ENCODE assay signal across 19 mouse cellular contexts in genomic region chr7:132756325-132756724, GRCm38 (mm10). TPM values are rescaled to one million over a fixed set of nuclear protein-coding genes. Genes with fewer than 3 reads are reported as not detected.
A peak's percentile ranks its signal among the peaks of the same experiment; 100 is the strongest.
DNase-seq lines count a peak whose midpoint lies in the region; ATAC-seq and TF ChIP-seq lines count a peak whose summit lies in the region.
"Had no signal": no experiment of that assay in that cellular context is flagged by ENCODE, and none has a peak within 500 bp of the region (broad histone marks: within the 10 kb centered on the region; RNA-seq: fewer than 3 reads in every experiment).

No protein-coding gene starts in this region.

- TF ChIP-seq EP300 in stomach, postnatal 0 days (optimal IDR thresholded peaks at IDR 0.05): no peak

- H3K36me3 ChIP-seq in intestine, embryonic 14.5 days (ENCODE audit: control insufficient read depth, insufficient read depth, low read length): peaks cover 35% of the 10 kb centered on the region
- peaks cover 48% of the 10 kb centered on the region for H3K36me3 ChIP-seq in intestine, postnatal 0 days (ENCODE audit: control insufficient read depth, insufficient read depth)
- H3K36me3 ChIP-seq in stomach, postnatal 0 days (ENCODE audit: control insufficient read depth, insufficient read depth, low read length): peaks cover 9% of the 10 kb centered on the region

- H3K4me3 ChIP-seq in gastrocnemius, adult 2 months: no peak overlapping the region
- H3K4me3 ChIP-seq in intestine, embryonic 14.5 days (ENCODE audit: low read depth, low read length): no peak overlapping the region
- no peak overlapping the region for H3K4me3 ChIP-seq in intestine, postnatal 0 days (ENCODE audit: low read depth, low read length)
- no peak overlapping the region for H3K4me3 ChIP-seq in stomach, postnatal 0 days (ENCODE audit: low read depth, low read length)
- H3K4me3 ChIP-seq: embryonic facial prominence, embryonic 12.5 days; forebrain, embryonic 13.5 days; heart, embryonic 13.5 days; hindbrain, embryonic 12.5 days had no signal

- H3K4me2 ChIP-seq in intestine, embryonic 14.5 days (ENCODE audit: low read length): no peak overlapping the region
- H3K4me2 ChIP-seq in intestine, postnatal 0 days (replicated peaks; ENCODE audit: low read depth): no peak overlapping the region
- no peak overlapping the region for H3K4me2 ChIP-seq in stomach, postnatal 0 days (replicated peaks; ENCODE audit: low read depth)
- H3K4me2 ChIP-seq: embryonic facial prominence, embryonic 12.5 days; forebrain, embryonic 13.5 days; heart, embryonic 13.5 days; hindbrain, embryonic 12.5 days had no signal

- intact Hi-C loops in gastrocnemius, adult 2 months (cut with DNase I): no loop called here

- no peak for TF ChIP-seq CTCF in gastrocnemius, adult 2 months (IDR thresholded peaks at IDR 0.05)
- no peak for TF ChIP-seq CTCF in intestine, postnatal 0 days (IDR thresholded peaks at IDR 0.05; ENCODE audit: low read depth)
- no peak for TF ChIP-seq CTCF in stomach, postnatal 0 days (IDR thresholded peaks at IDR 0.05; ENCODE audit: low read depth)

- no peak overlapping the region for H3K9ac ChIP-seq in intestine, embryonic 14.5 days (ENCODE audit: low read length)
- H3K9ac ChIP-seq in intestine, postnatal 0 days (ENCODE audit: low read depth, low read length): peak overlapping the region; percentile 18; the same call in 1 of the 2 replicates
- no peak overlapping the region for H3K9ac ChIP-seq in stomach, postnatal 0 days (ENCODE audit: low read length)
- H3K9ac ChIP-seq: embryonic facial prominence, embryonic 12.5 days; forebrain, embryonic 13.5 days; forebrain, postnatal 0 days; heart, embryonic 13.5 days; hindbrain, embryonic 12.5 days had no signal

- no peaks in the 10 kb centered on the region for H3K27me3 ChIP-seq in intestine, embryonic 14.5 days (replicated peaks; ENCODE audit: control insufficient read depth, insufficient read depth, low read length)
- H3K27me3 ChIP-seq in intestine, postnatal 0 days (replicated peaks; ENCODE audit: control insufficient read depth, insufficient read depth, low read length): no peaks in the 10 kb centered on the region
- H3K27me3 ChIP-seq in stomach, postnatal 0 days (ENCODE audit: control insufficient read depth, insufficient read depth, low read length): no peaks in the 10 kb centered on the region
- H3K27me3 ChIP-seq: embryonic facial prominence, embryonic 12.5 days; forebrain, embryonic 13.5 days; heart, embryonic 13.5 days; hindbrain, embryonic 12.5 days had no signal

- ATAC-seq in intestine, embryonic 14.5 days (replicated peaks; ENCODE audit: low FRiP score, low TSS enrichment, low read depth): peak; percentile 73
- ATAC-seq in intestine, postnatal 0 days: peak; percentile 96
- ATAC-seq in stomach, postnatal 0 days (ENCODE audit: low FRiP score, low TSS enrichment): peak; percentile 45; the same call in 1 of the 2 replicates
- no peak for ATAC-seq in activated CD4-positive, CD25-positive, alpha-beta regulatory T cell, adult 4 months
- ATAC-seq: forebrain, embryonic 13.5 days; forebrain, postnatal 0 days had no signal

- 87% methylated on average over 5 of the region's 5 CpGs for WGBS in intestine, embryonic 14.5 days
- WGBS in intestine, postnatal 0 days: 50% methylated on average over 5 of the region's 5 CpGs
- WGBS in stomach, postnatal 0 days: 82% methylated on average over 5 of the region's 5 CpGs

- peaks cover 10% of the 10 kb centered on the region; the same call in 1 of the 2 replicates for H3K4me1 ChIP-seq in intestine, embryonic 14.5 days (replicated peaks; ENCODE audit: control insufficient read depth, insufficient read depth, low read length)
- peaks cover 22% of the 10 kb centered on the region for H3K4me1 ChIP-seq in intestine, postnatal 0 days (replicated peaks; ENCODE audit: control insufficient read depth, insufficient read depth, low read length)
- 0 out of 2 replicates have a peak, but pooled peaks cover 2% of the 10 kb centered on the region for H3K4me1 ChIP-seq in stomach, postnatal 0 days (replicated peaks; ENCODE audit: control insufficient read depth, insufficient read depth)

- no peak for DNase-seq in gastrocnemius, adult 2 months
- DNase-seq in gastrocnemius, postnatal 25 days: no peak
- peak; percentile 54 for DNase-seq in intestine, embryonic 14.5 days (ENCODE audit: low spot score)
- no peak for DNase-seq in stomach, postnatal 0 days (ENCODE audit: low spot score)
- DNase-seq in urinary bladder, adult 2 months (ENCODE audit: low spot score): no peak
- DNase-seq: adrenal gland, postnatal 14 days; cerebellum, adult 11-12 months; cerebellum, adult 9-10 months; cerebellum, postnatal 25 days; forebrain, postnatal 0 days; gastrocnemius, postnatal 36 days; heart, adult 11 months; heart, postnatal 4 days had no signal

- no peaks in the 10 kb centered on the region for H3K9me3 ChIP-seq in intestine, embryonic 14.5 days (ENCODE audit: control insufficient read depth, low read length)
- no peaks in the 10 kb centered on the region for H3K9me3 ChIP-seq in intestine, postnatal 0 days (ENCODE audit: control insufficient read depth)
- no peaks in the 10 kb centered on the region for H3K9me3 ChIP-seq in stomach, postnatal 0 days (ENCODE audit: control insufficient read depth, low read length)
- H3K9me3 ChIP-seq: embryonic facial prominence, embryonic 12.5 days; forebrain, embryonic 13.5 days; heart, embryonic 13.5 days; hindbrain, embryonic 12.5 days had no signal

- peak overlapping the region; percentile 25 for H3K27ac ChIP-seq in gastrocnemius, adult 2 months
- peak overlapping the region; percentile 54; the same call in 1 of the 2 replicates for H3K27ac ChIP-seq in intestine, embryonic 14.5 days (ENCODE audit: low read depth)
- H3K27ac ChIP-seq in intestine, postnatal 0 days (ENCODE audit: low read depth, low read length): peak overlapping the region; percentile 92
- H3K27ac ChIP-seq in stomach, postnatal 0 days (replicated peaks): no peak overlapping the region
- H3K27ac ChIP-seq: embryonic facial prominence, embryonic 12.5 days; forebrain, embryonic 13.5 days; heart, embryonic 13.5 days; hindbrain, embryonic 12.5 days had no signal

RNA-seq across cellular contexts. Expression of gene Fam53b, which starts 57.4 kb away (rescaled TPM):
- 10 to 100 TPM; 15.3 to 27.4 TPM for total RNA-seq in gastrocnemius, adult 2 months (2021)
- total RNA-seq in gastrocnemius, postnatal 25 days (2021): 10 to 100 TPM; 17.0 to 19.0 TPM
- polyA plus RNA-seq in intestine, embryonic 14.5 days (2014; fragmentation: Nextera tagmentation; extraction: Ambion mirVana): 20.4 and 23.2 TPM in 2 replicates
- polyA plus RNA-seq in intestine, postnatal 0 days (2015; fragmentation: Nextera tagmentation; extraction: Ambion mirVana): 13.5 and 17.3 TPM in 2 replicates
- polyA plus RNA-seq in stomach, postnatal 0 days (2015; fragmentation: Nextera tagmentation; extraction: Ambion mirVana): 8.4 and 8.5 TPM in 2 replicates
- 10 to 100 TPM; 78.0 to 82.5 TPM for polyA plus RNA-seq in activated CD4-positive, CD25-positive, alpha-beta regulatory T cell, adult 4 months (2017; shearing (Covaris generic))
- polyA plus RNA-seq in urinary bladder, adult 2 months (2012; rRNA removed): 11.2 and 15.8 TPM in 2 replicates
